7 mouse cellular contexts compared by ENCODE assay signal in genomic region chr7:126798127-126799049, GRCm38 (mm10). TPM values are rescaled to one million over a fixed set of nuclear protein-coding genes. Genes with fewer than 3 reads are reported as not detected.
DNase-seq lines count a peak whose midpoint lies in the region; ATAC-seq and TF ChIP-seq lines count a peak whose summit lies in the region.

No protein-coding gene starts in this region.

- no peak for TF ChIP-seq POLR2A in thymus, adult 2 months (IDR thresholded peaks at IDR 0.05; ENCODE audit: control insufficient read depth, extremely low read depth, insufficient read depth, low read length, poor library complexity)

- H3K4me3 ChIP-seq in thymus, adult 2 months (ENCODE audit: control insufficient read depth, insufficient read depth, low read length): peak overlapping the region; percentile 84
- peak overlapping the region; percentile 89 for H3K4me3 ChIP-seq in heart, embryonic 12.5 days
- H3K4me3 ChIP-seq in kidney, postnatal 0 days (replicated peaks; ENCODE audit: low read depth, low read length): peak overlapping the region; percentile 75
- peak overlapping the region; percentile 79 for H3K4me3 ChIP-seq in midbrain, embryonic 14.5 days (replicated peaks; ENCODE audit: low read depth, low read length)

- peak overlapping the region; percentile 72 for H3K27ac ChIP-seq in thymus, adult 2 months (ENCODE audit: control insufficient read depth, insufficient read depth, low read length)
- H3K27ac ChIP-seq in heart, embryonic 12.5 days (ENCODE audit: poor library complexity, severe bottlenecking): peak overlapping the region; percentile 100
- peak overlapping the region; percentile 96 for H3K27ac ChIP-seq in kidney, postnatal 0 days
- peak overlapping the region; percentile 96 for H3K27ac ChIP-seq in midbrain, embryonic 14.5 days (replicated peaks; ENCODE audit: low read depth, low read length)

- H3K9me3 ChIP-seq in heart, embryonic 12.5 days (replicated peaks): no peaks in the 10 kb centered on the region
- no peaks in the 10 kb centered on the region for H3K9me3 ChIP-seq in kidney, postnatal 0 days (replicated peaks; ENCODE audit: low read length)
- no peaks in the 10 kb centered on the region for H3K9me3 ChIP-seq in midbrain, embryonic 14.5 days (ENCODE audit: control insufficient read depth, low read length)

- peak; percentile 58 for DNase-seq in thymus, adult 2 months
- DNase-seq in thymus, postnatal 25 days: no peak
- peak; percentile 67 for DNase-seq in cerebellum, adult 9-11 months
- DNase-seq in kidney, postnatal 0 days (ENCODE audit: low spot score): peak; percentile 43
- peak; percentile 22 for DNase-seq in midbrain, embryonic 14.5 days

- H3K36me3 ChIP-seq in thymus, adult 2 months (ENCODE audit: control insufficient read depth, insufficient read depth, low read length): no peaks in the 10 kb centered on the region
- H3K36me3 ChIP-seq in heart, embryonic 12.5 days: peaks cover 39% of the 10 kb centered on the region
- peaks cover 25% of the 10 kb centered on the region for H3K36me3 ChIP-seq in kidney, postnatal 0 days (ENCODE audit: insufficient read depth, low read length)
- H3K36me3 ChIP-seq in midbrain, embryonic 14.5 days (ENCODE audit: control insufficient read depth, insufficient read depth, low read length): peaks cover 31% of the 10 kb centered on the region

- H3K9ac ChIP-seq in heart, embryonic 12.5 days: peak overlapping the region; percentile 98
- H3K9ac ChIP-seq in kidney, postnatal 0 days (ENCODE audit: low read depth, low read length): peak overlapping the region; percentile 86
- H3K9ac ChIP-seq in midbrain, embryonic 14.5 days (replicated peaks; ENCODE audit: low read length): peak overlapping the region; percentile 80

- peak; percentile 38 for ATAC-seq in heart, embryonic 12.5 days (ENCODE audit: insufficient number of reproducible peaks, low FRiP score)
- ATAC-seq in kidney, postnatal 0 days (replicated peaks; ENCODE audit: low FRiP score, low read depth): no peak
- no peak for ATAC-seq in midbrain, embryonic 14.5 days (ENCODE audit: low FRiP score, low TSS enrichment)
- no peak; the same call in none of the 2 replicates for ATAC-seq in monocyte, adult 5-6 weeks (replicated peaks; ENCODE audit: insufficient number of reproducible peaks, low FRiP score, low TSS enrichment, poor library complexity, severe bottlenecking)

- 1% methylated on average over 40 of the region's 40 CpGs for WGBS in thymus, adult 2 months
- under 1% methylated on average over 40 of the region's 40 CpGs for WGBS in heart, embryonic 12.5 days
- under 1% methylated on average over 40 of the region's 40 CpGs for WGBS in kidney, postnatal 0 days
- WGBS in midbrain, embryonic 14.5 days: under 1% methylated on average over 40 of the region's 40 CpGs

- H3K27me3 ChIP-seq in thymus, adult 2 months (ENCODE audit: control insufficient read depth, insufficient read depth, low read length): no peaks in the 10 kb centered on the region
- no peaks in the 10 kb centered on the region for H3K27me3 ChIP-seq in heart, embryonic 12.5 days (replicated peaks)
- no peaks in the 10 kb centered on the region for H3K27me3 ChIP-seq in kidney, postnatal 0 days (ENCODE audit: insufficient read depth, low read length)
- no peaks in the 10 kb centered on the region for H3K27me3 ChIP-seq in midbrain, embryonic 14.5 days (ENCODE audit: control insufficient read depth, insufficient read depth, low read length)

- peaks cover 31% of the 10 kb centered on the region for H3K4me1 ChIP-seq in thymus, adult 2 months (replicated peaks; ENCODE audit: control insufficient read depth, insufficient read depth, low read length)
- peaks cover 52% of the 10 kb centered on the region for H3K4me1 ChIP-seq in heart, embryonic 12.5 days (replicated peaks)
- H3K4me1 ChIP-seq in kidney, postnatal 0 days (replicated peaks; ENCODE audit: insufficient read depth, low read length): peaks cover 4% of the 10 kb centered on the region; the same call in 1 of the 2 replicates
- peaks cover 24% of the 10 kb centered on the region for H3K4me1 ChIP-seq in midbrain, embryonic 14.5 days (ENCODE audit: control insufficient read depth, insufficient read depth, low read length)

- TF ChIP-seq CTCF in thymus, adult 2 months (IDR thresholded peaks at IDR 0.05; ENCODE audit: borderline replicate concordance, control insufficient read depth, extremely low read depth, insufficient read depth, low read length, poor library complexity): no peak
- no peak for TF ChIP-seq CTCF in kidney, postnatal 0 days (IDR thresholded peaks at IDR 0.05; ENCODE audit: low read depth)

- peak overlapping the region; percentile 94 for H3K4me2 ChIP-seq in heart, embryonic 12.5 days
- peak overlapping the region; percentile 71 for H3K4me2 ChIP-seq in kidney, postnatal 0 days (ENCODE audit: low read length)
- peak overlapping the region; percentile 84 for H3K4me2 ChIP-seq in midbrain, embryonic 14.5 days (ENCODE audit: low read length)

RNA-seq across cellular contexts. Expression of gene Fam57b, which starts 0.9 kb away (rescaled TPM):
- 2.9 and 3.3 TPM in 2 replicates for polyA plus RNA-seq in thymus, adult 2 months (2012; rRNA removed)
- 0.17 and 0.45 TPM in 2 replicates for polyA plus RNA-seq in heart, embryonic 12.5 days (2016; fragmentation: Nextera tagmentation; extraction: Ambion mirVana)
- 0.11 and 0.14 TPM in 2 replicates for polyA plus RNA-seq in kidney, postnatal 0 days (2015; fragmentation: Nextera tagmentation; extraction: Ambion mirVana)
- 51.6 and 72.4 TPM in 2 replicates for polyA plus RNA-seq in midbrain, embryonic 14.5 days (2014; fragmentation: Nextera tagmentation; extraction: Ambion mirVana)
- 12.6 TPM in 1 of 3 replicates, not detected in the others for total RNA-seq in monocyte, adult 5-6 weeks (2017)

RNA-seq across cellular contexts. Expression of gene Ppp4c, which starts 6.1 kb away (rescaled TPM):
- 460 and 482 TPM in 2 replicates for polyA plus RNA-seq in thymus, adult 2 months (2012; rRNA removed)
- 181 and 192 TPM in 2 replicates for polyA plus RNA-seq in heart, embryonic 12.5 days (2016; fragmentation: Nextera tagmentation; extraction: Ambion mirVana)
- polyA plus RNA-seq in kidney, postnatal 0 days (2015; fragmentation: Nextera tagmentation; extraction: Ambion mirVana): 189 and 192 TPM in 2 replicates
- polyA plus RNA-seq in midbrain, embryonic 14.5 days (2014; fragmentation: Nextera tagmentation; extraction: Ambion mirVana): 210 and 212 TPM in 2 replicates
- total RNA-seq in monocyte, adult 5-6 weeks (2017): 235 to 253 TPM (median 240 TPM) in 3 replicates

RNA-seq across cellular contexts. Expression of gene Tbx6, which starts 17.1 kb away (rescaled TPM):
- 25.0 and 37.9 TPM in 2 replicates for polyA plus RNA-seq in thymus, adult 2 months (2012; rRNA removed)
- polyA plus RNA-seq in heart, embryonic 12.5 days (2016; fragmentation: Nextera tagmentation; extraction: Ambion mirVana): 0.27 and 0.33 TPM in 2 replicates
- polyA plus RNA-seq in kidney, postnatal 0 days (2015; fragmentation: Nextera tagmentation; extraction: Ambion mirVana): 0.21 and 0.26 TPM in 2 replicates
- 0.22 and 0.24 TPM in 2 replicates for polyA plus RNA-seq in midbrain, embryonic 14.5 days (2014; fragmentation: Nextera tagmentation; extraction: Ambion mirVana)
- total RNA-seq in monocyte, adult 5-6 weeks (2017): 2.0 to 3.8 TPM (median 2.2 TPM) in 3 replicates

RNA-seq across cellular contexts. Expression of gene Ypel3, which starts 21.6 kb away (rescaled TPM):
- polyA plus RNA-seq in thymus, adult 2 months (2012; rRNA removed): 622 and 685 TPM in 2 replicates
- 74.8 and 78.7 TPM in 2 replicates for polyA plus RNA-seq in heart, embryonic 12.5 days (2016; fragmentation: Nextera tagmentation; extraction: Ambion mirVana)
- 158 and 188 TPM in 2 replicates for polyA plus RNA-seq in kidney, postnatal 0 days (2015; fragmentation: Nextera tagmentation; extraction: Ambion mirVana)
- 218 and 255 TPM in 2 replicates for polyA plus RNA-seq in midbrain, embryonic 14.5 days (2014; fragmentation: Nextera tagmentation; extraction: Ambion mirVana)
- 139 to 175 TPM (median 161 TPM) in 3 replicates for total RNA-seq in monocyte, adult 5-6 weeks (2017)

RNA-seq across cellular contexts. Expression of gene Gdpd3, which starts 32.3 kb away (rescaled TPM):
- polyA plus RNA-seq in thymus, adult 2 months (2012; rRNA removed): 15.7 and 106 TPM in 2 replicates
- 0.87 and 1.8 TPM in 2 replicates for polyA plus RNA-seq in heart, embryonic 12.5 days (2016; fragmentation: Nextera tagmentation; extraction: Ambion mirVana)
- polyA plus RNA-seq in kidney, postnatal 0 days (2015; fragmentation: Nextera tagmentation; extraction: Ambion mirVana): 3.7 and 6.4 TPM in 2 replicates
- 2.0 and 3.4 TPM in 2 replicates for polyA plus RNA-seq in midbrain, embryonic 14.5 days (2014; fragmentation: Nextera tagmentation; extraction: Ambion mirVana)
- 18.3 to 26.4 TPM (median 23.7 TPM) in 3 replicates for total RNA-seq in monocyte, adult 5-6 weeks (2017)

Comparison
In these comparisons a context has a peak if more than half of its experiments do, and no peak if none do; other contexts are left out.
1. RNA of gene Fam57b, which starts 0.9 kb away (polyA plus RNA-seq): 51.6 to 72.4 TPM in midbrain, embryonic 14.5 days; 2.9 to 3.3 TPM in thymus, adult 2 months, 0.17 to 0.45 TPM in heart, embryonic 12.5 days and 0.11 to 0.14 TPM in kidney, postnatal 0 days; every median in the first group is over 10 times any median in the second.
2. RNA of gene Tbx6, which starts 17.1 kb away (polyA plus RNA-seq): 25.0 to 37.9 TPM in thymus, adult 2 months; 0.27 to 0.33 TPM in heart, embryonic 12.5 days, 0.22 to 0.24 TPM in midbrain, embryonic 14.5 days and 0.21 to 0.26 TPM in kidney, postnatal 0 days; every median in the first group is over 10 times any median in the second.
3. Peak in every context shown above with its lines, with median percentiles within 50 percentile points of each other: H3K27ac ChIP-seq, H3K4me3 ChIP-seq, H3K4me2 ChIP-seq and H3K9ac ChIP-seq.